Mouse (Mus musculus) G1E (cell line): ENCODE data around the gene Cyp2s1.

Experiments
- CTCF ChIP-seq: IDR thresholded peaks from 2 replicates; pipeline ENCODE4 v1.5.1; 2012; ENCODE audit warnings: low read depth, low read length, inconsistent platforms, mixed read lengths
- GATA1 ChIP-seq: IDR thresholded peaks from 2 replicates; pipeline ENCODE4 v1.6.1; 2012; ENCODE audit warnings: borderline replicate concordance, low read length, inconsistent platforms, mixed read lengths
- GATA2 ChIP-seq: IDR thresholded peaks from 2 replicates; pipeline ENCODE4 v1.6.1; 2012; ENCODE audit warnings: low read depth, low read length, inconsistent platforms, borderline replicate concordance
- POLR2AphosphoS5 ChIP-seq: IDR thresholded peaks from 2 replicates; pipeline ENCODE4 v1.6.1; 2012; ENCODE audit warnings: low read depth, low read length, inconsistent platforms; ENCODE audit not compliant: insufficient replicate concordance
- TAL1 ChIP-seq: conservative IDR thresholded peaks from 2 replicates; pipeline ENCODE4 v1.6.1; 2012; ENCODE audit warnings: low read depth, low read length, inconsistent platforms, mixed read lengths

- TF ChIP-seq CTCF: no peak
- TF ChIP-seq POLR2AphosphoS5: no peak
- TF ChIP-seq TAL1: no peak
- TF ChIP-seq GATA1: no peak
- TF ChIP-seq GATA2: no peak
Measured at GRCm38 (mm10) chr7:25801031-25801430, 15.7 kb downstream of the Cyp2s1 start.
